Mouse (Mus musculus) kidney, adult 2 months (tissue): ENCODE results near the gene Rap1a. TPM values are rescaled to one million over a fixed set of nuclear protein-coding genes. Genes with fewer than 3 reads are reported as not detected.

Experiments used
- DNase-seq: peaks from one replicate; pipeline ENCODE4 v3.0.0; 2021
- H3K27ac ChIP-seq: fragments of 200-500 bp; 2 replicates; pipeline ENCODE4 v1.5.1; 2012; ENCODE audit warnings: low read depth, low read length, control low read depth, inconsistent platforms; ENCODE audit not compliant: insufficient read depth
- H3K27me3 ChIP-seq: fragments of 200-500 bp; replicated peaks from 2 replicates; pipeline ENCODE4 v1.6.1; 2012; ENCODE audit warnings: mild to moderate bottlenecking, moderate library complexity, low read length, inconsistent platforms; ENCODE audit not compliant: control insufficient read depth, insufficient read depth
- H3K36me3 ChIP-seq: fragments of 200-500 bp; 2 replicates; pipeline ENCODE4 v1.6.1; 2012; ENCODE audit warnings: mild to moderate bottlenecking, moderate library complexity, low read length, inconsistent platforms; ENCODE audit not compliant: control insufficient read depth, insufficient read depth
- H3K4me1 ChIP-seq: fragments of 200-500 bp; 2 replicates; pipeline ENCODE4 v1.6.1; 2011; ENCODE audit warnings: low read length; ENCODE audit not compliant: control insufficient read depth, insufficient read depth
- H3K4me3 ChIP-seq: fragments of 200-500 bp; 2 replicates; pipeline ENCODE4 v1.5.1; 2011; ENCODE audit warnings: mild to moderate bottlenecking, low read depth, low read length, control low read depth; ENCODE audit not compliant: insufficient read depth
- CTCF ChIP-seq: fragments of 200-500 bp; conservative IDR thresholded peaks from 2 replicates; pipeline ENCODE4 v1.5.1; 2011; ENCODE audit warnings: low read depth, mild to moderate bottlenecking, control low read depth, low read length, moderate library complexity, mixed read lengths; ENCODE audit not compliant: insufficient read depth, insufficient read length
- POLR2A ChIP-seq: fragments of 200-500 bp; IDR thresholded peaks from one replicate; pipeline ENCODE4 v1.6.1; 2011; ENCODE audit warnings: low read depth, low read length, control low read depth
- WGBS: fragments of 180-500 bp; shearing (Covaris S2); methylation state at CpG from one replicate; pipeline ENCODE4 v1.1.7; 2018; 5-methylcytosine and 5-hydroxymethylcytosine counted together
- polyA plus RNA-seq: library from polyadenylated mRNA; depleted of rRNA; stranded (reverse); fragments of >200 nt; gene quantifications from 2 replicates; pipeline ENCODE4 v1.2.3, GENCODE M21; 2012

Rap1a gene
- polyA plus RNA-seq, 1 experiment: 14.3 TPM

- no peak for DNase-seq
- TF ChIP-seq CTCF: 0 out of 2 replicates have a peak, but pooled peaks have one; percentile 1
- TF ChIP-seq POLR2A: no peak
- H3K27ac ChIP-seq: no peak overlapping the region
- no peaks in the 10 kb centered on the region for H3K4me1 ChIP-seq
- 44% methylated on average over 4 of the region's 4 CpGs for WGBS
- H3K27me3 ChIP-seq: no peaks in the 10 kb centered on the region
- H3K4me3 ChIP-seq: no peak overlapping the region
- H3K36me3 ChIP-seq: no peaks in the 10 kb centered on the region
Measured at GRCm38 (mm10) chr3:105718746-105719145, 82.4 kb downstream of the Rap1a start.

- 65% methylated on average over 11 of the region's 11 CpGs for whole genome bisulfite sequencing
- no peaks in the 10 kb centered on the region for H3K36me3 ChIP-seq
- no peak overlapping the region for H3K4me3 ChIP-seq
- H3K27ac ChIP-seq: no peak overlapping the region
- no peaks in the 10 kb centered on the region for H3K27me3 ChIP-seq
- TF ChIP-seq POLR2A (no peak), CTCF (no peak)
- no peaks in the 10 kb centered on the region for H3K4me1 ChIP-seq
- DNase-seq: no peak
Measured at GRCm38 (mm10) chr3:105717856-105718555, 83.1 kb downstream of the Rap1a start.

- Histone ChIP-seq H3K4me1 (no peaks in the 10 kb centered on the region), H3K27ac (no peak overlapping the region), H3K27me3 (no peaks in the 10 kb centered on the region), H3K4me3 (no peak overlapping the region), H3K36me3 (no peaks in the 10 kb centered on the region)
- 79% methylated on average over 18 of the region's 18 CpGs for WGBS
- no peak for TF ChIP-seq CTCF
- no peak for TF ChIP-seq POLR2A
- no peak for DNase-seq
Measured at GRCm38 (mm10) chr3:105716353-105717000, 84.7 kb downstream of the Rap1a start.

- no peak for DNase-seq
- Histone ChIP-seq H3K4me1 (no peaks in the 10 kb centered on the region), H3K4me3 (no peak overlapping the region), H3K27ac (no peak overlapping the region), H3K27me3 (no peaks in the 10 kb centered on the region), H3K36me3 (no peaks in the 10 kb centered on the region)
- TF ChIP-seq POLR2A (no peak), CTCF (no peak)
Measured at GRCm38 (mm10) chr3:105714820-105715167, 86.3 kb downstream of the Rap1a start.

- no peak overlapping the region for H3K27ac ChIP-seq
- H3K27me3 ChIP-seq: no peaks in the 10 kb centered on the region
- H3K4me1 ChIP-seq: no peaks in the 10 kb centered on the region
- TF ChIP-seq POLR2A (no peak), CTCF (no peak)
- no peaks in the 10 kb centered on the region for H3K36me3 ChIP-seq
- WGBS: 45% methylated on average over 8 of the region's 8 CpGs
- no peak overlapping the region for H3K4me3 ChIP-seq
- no peak for DNase-seq
Measured at GRCm38 (mm10) chr3:105714091-105714819, 86.9 kb downstream of the Rap1a start.

GRCm38 (mm10) chr3:105712827-105713226, 88.3 kb downstream of the Rap1a start:
- H3K27ac ChIP-seq: no peak overlapping the region
- TF ChIP-seq CTCF (no peak), POLR2A (no peak)
- H3K4me1 ChIP-seq: no peaks in the 10 kb centered on the region
- H3K36me3 ChIP-seq: no peaks in the 10 kb centered on the region
- no peak overlapping the region for H3K4me3 ChIP-seq
- no peak for DNase-seq
- no peaks in the 10 kb centered on the region for H3K27me3 ChIP-seq

GRCm38 (mm10) chr3:105711741-105712140, 89.4 kb downstream of the Rap1a start:
- Histone ChIP-seq H3K4me1 (no peaks in the 10 kb centered on the region), H3K4me3 (no peak overlapping the region), H3K36me3 (no peaks in the 10 kb centered on the region), H3K27me3 (no peaks in the 10 kb centered on the region), H3K27ac (no peak overlapping the region)
- DNase-seq: no peak
- TF ChIP-seq POLR2A: no peak
- no peak for TF ChIP-seq CTCF
- 70% methylated on average over 7 of the region's 7 CpGs for WGBS
